Mouse (Mus musculus): Measurements from ENCODE around the gene Dennd1b. TPM values are rescaled to one million over a fixed set of nuclear protein-coding genes. Genes with fewer than 3 reads are reported as not detected.

Gene Dennd1b
- polyA plus RNA-seq, 1 experiment from 2014 or later = 6.1 TPM

DNA sequence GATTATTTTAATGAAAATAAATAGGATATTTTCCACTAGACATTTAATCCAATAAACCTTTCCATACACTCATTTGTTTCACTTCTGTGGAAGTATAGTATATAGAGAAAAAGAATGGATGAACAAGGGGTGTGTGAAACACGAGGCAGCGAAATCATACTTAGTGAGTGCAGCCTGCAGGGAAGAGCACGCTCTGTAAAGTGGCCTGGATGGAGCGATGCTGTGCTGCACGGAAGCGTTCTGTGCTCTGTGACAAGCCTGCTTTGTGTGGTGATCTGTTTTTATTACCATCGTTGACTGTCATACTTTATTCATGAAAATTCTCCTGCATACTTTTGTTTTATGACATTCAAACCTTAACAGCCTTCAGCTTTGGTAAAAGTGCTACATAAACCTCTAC is 58.1 kb downstream of the Dennd1b start:
- H3K4me2 ChIP-seq (ENCODE audit: low read length) = no peak overlapping the region
- 65% methylated on average over 7 of the region's 7 CpGs for WGBS
- DNase-seq (ENCODE audit: low spot score) (peak; percentile 25), ATAC-seq (peak; percentile 60; the same call in 1 of the 2 replicates)
- H3K27ac ChIP-seq (ENCODE audit: low read depth, low read length) = no peak overlapping the region
- no peak overlapping the region for H3K4me3 ChIP-seq (ENCODE audit: low read depth, low read length)
- no peaks in the 10 kb centered on the region for H3K36me3 ChIP-seq (ENCODE audit: control insufficient read depth, insufficient read depth, low read length)
- no peaks in the 10 kb centered on the region for H3K9me3 ChIP-seq (replicated peaks; ENCODE audit: control insufficient read depth, low read length)
- no peak overlapping the region for H3K9ac ChIP-seq (ENCODE audit: low read length)
- H3K27me3 ChIP-seq (replicated peaks; ENCODE audit: control insufficient read depth, insufficient read depth, low read length) = no peaks in the 10 kb centered on the region
- H3K4me1 ChIP-seq (ENCODE audit: control insufficient read depth, insufficient read depth, low read length) = peaks cover 2% of the 10 kb centered on the region; the same call in 1 of the 2 replicates

DNA sequence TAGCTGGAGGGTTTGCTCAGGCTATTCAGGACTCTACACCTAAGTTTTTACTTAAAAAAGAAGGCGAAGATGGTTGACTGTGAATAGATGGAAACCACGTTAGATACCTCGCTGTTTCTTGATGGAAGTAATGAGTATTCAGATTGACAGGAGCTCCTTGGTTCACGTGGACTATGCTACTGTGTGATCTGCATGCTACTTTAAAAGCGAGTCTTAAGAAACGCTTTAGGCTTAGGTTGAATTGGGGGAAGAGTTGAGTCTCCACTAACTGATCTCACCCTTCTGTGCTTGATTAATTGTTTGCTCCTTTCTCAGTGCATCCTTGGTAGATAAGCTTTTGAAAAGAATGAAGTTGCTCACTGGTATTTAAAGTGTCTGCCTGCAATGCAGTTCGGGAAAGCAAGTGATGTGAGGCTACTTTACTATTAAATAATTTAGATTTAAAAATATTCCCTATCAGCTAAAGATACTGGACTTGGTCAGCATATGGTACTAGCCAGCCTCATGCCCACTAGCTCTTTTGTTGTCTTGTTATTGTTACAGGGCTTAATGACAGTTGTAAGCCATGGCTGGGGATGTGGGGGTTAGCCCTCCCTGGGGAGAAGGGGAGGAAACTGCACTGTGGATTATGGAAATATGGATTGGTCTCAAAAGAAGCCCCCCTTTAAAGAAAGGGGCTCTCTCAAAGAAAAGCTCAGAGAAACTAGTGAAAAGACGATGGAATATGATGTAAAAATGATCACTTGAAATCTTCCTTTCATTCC is 62.8 kb downstream of the Dennd1b start:
- peaks cover 3% of the 10 kb centered on the region; the same call in 1 of the 2 replicates for H3K4me1 ChIP-seq (ENCODE audit: control insufficient read depth, insufficient read depth, low read length)
- ATAC-seq (peak; percentile 52; the same call in 1 of the 2 replicates), DNase-seq (ENCODE audit: low spot score) (peak; percentile 15)
- H3K4me2 ChIP-seq (ENCODE audit: low read length) = no peak overlapping the region
- H3K36me3 ChIP-seq (ENCODE audit: control insufficient read depth, insufficient read depth, low read length) = no peaks in the 10 kb centered on the region
- H3K27ac ChIP-seq (ENCODE audit: low read depth, low read length) = no peak overlapping the region
- H3K9ac ChIP-seq (ENCODE audit: low read length) = no peak overlapping the region
- H3K4me3 ChIP-seq (ENCODE audit: low read depth, low read length) = no peak overlapping the region
- no peaks in the 10 kb centered on the region for H3K27me3 ChIP-seq (replicated peaks; ENCODE audit: control insufficient read depth, insufficient read depth, low read length)
- 34% methylated on average over 8 of the region's 8 CpGs for WGBS
- H3K9me3 ChIP-seq (replicated peaks; ENCODE audit: control insufficient read depth, low read length) = no peaks in the 10 kb centered on the region

DNA sequence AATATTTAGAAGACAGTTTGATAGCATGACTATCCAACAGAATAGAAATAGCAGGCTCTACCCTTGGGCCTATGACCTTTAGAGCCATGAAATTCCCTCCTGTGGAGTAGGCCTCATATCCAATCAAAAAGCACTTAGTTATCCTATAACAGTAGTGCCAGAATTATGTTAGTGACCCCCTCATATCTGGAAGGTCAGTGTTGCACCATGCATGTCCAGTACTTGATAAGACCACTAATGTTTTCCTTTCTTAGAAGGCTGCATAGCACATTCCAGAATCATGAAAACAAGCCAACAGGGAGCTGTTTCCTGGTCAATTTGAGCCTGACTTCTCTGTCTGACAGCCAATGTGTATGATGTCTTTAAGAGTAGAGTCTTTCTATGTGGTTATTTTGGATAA is 66.3 kb downstream of the Dennd1b start:
- Histone ChIP-seq H3K27ac (ENCODE audit: low read depth, low read length) (no peak overlapping the region), H3K4me2 (ENCODE audit: low read length) (no peak overlapping the region), H3K36me3 (ENCODE audit: control insufficient read depth, insufficient read depth, low read length) (no peaks in the 10 kb centered on the region), H3K9ac (ENCODE audit: low read length) (no peak overlapping the region), H3K4me3 (ENCODE audit: low read depth, low read length) (no peak overlapping the region), H3K27me3 (replicated peaks; ENCODE audit: control insufficient read depth, insufficient read depth, low read length) (no peaks in the 10 kb centered on the region), H3K4me1 (ENCODE audit: control insufficient read depth, insufficient read depth, low read length) (peaks cover 3% of the 10 kb centered on the region; the same call in 1 of the 2 replicates), H3K9me3 (replicated peaks; ENCODE audit: control insufficient read depth, low read length) (no peaks in the 10 kb centered on the region)
- ATAC-seq (no peak), DNase-seq (ENCODE audit: low spot score) (no peak)

DNA sequence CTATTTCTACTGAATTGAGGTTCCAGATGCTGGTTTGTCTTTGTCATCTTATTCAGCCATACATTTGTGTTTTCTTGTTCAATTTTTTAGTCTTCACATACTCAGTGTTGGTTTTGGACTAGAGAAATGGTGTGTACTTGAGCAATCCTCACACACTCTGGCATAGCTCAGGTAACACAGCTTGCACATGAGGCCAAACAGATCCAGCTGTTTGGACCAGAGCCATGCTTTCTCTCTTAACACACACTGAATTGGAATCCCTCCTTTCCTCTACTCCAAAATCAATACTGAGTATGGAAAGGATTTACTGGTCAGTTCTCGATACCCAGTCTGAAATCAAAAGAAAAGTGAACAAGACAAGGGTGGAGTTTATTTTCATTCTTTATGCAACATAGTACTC is 69.2 kb downstream of the Dennd1b start:
- ATAC-seq (no peak), DNase-seq (ENCODE audit: low spot score) (no peak)
- WGBS = 89% methylated on average over 1 of the region's 1 CpGs
- Histone ChIP-seq H3K4me1 (ENCODE audit: control insufficient read depth, insufficient read depth, low read length) (no peaks in the 10 kb centered on the region), H3K36me3 (ENCODE audit: control insufficient read depth, insufficient read depth, low read length) (no peaks in the 10 kb centered on the region), H3K4me2 (ENCODE audit: low read length) (no peak overlapping the region), H3K9me3 (replicated peaks; ENCODE audit: control insufficient read depth, low read length) (no peaks in the 10 kb centered on the region), H3K4me3 (ENCODE audit: low read depth, low read length) (no peak overlapping the region), H3K27me3 (replicated peaks; ENCODE audit: control insufficient read depth, insufficient read depth, low read length) (no peaks in the 10 kb centered on the region), H3K9ac (ENCODE audit: low read length) (no peak overlapping the region), H3K27ac (ENCODE audit: low read depth, low read length) (no peak overlapping the region)

DNA sequence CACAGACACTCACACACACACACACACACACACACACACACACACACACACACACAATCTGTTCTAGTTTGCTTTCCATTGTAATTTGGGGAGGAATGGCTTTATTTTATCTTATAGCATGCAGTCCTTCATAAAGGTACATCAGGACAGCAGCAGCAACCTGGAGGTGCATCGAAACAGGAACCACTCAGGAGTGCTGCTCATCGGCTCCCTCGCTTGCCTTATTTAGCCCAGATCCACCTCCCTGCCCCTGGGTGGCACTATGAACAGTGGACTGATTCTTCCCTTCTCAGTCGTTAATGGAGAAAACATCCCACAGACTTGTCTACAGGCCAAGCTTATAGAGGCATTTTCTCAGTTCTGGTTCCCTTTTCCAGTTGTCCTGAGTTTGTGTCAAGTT is 71.9 kb downstream of the Dennd1b start:
- Histone ChIP-seq H3K4me3 (ENCODE audit: low read depth, low read length) (no peak overlapping the region), H3K36me3 (ENCODE audit: control insufficient read depth, insufficient read depth, low read length) (no peaks in the 10 kb centered on the region), H3K27me3 (replicated peaks; ENCODE audit: control insufficient read depth, insufficient read depth, low read length) (no peaks in the 10 kb centered on the region), H3K9ac (ENCODE audit: low read length) (no peak overlapping the region), H3K4me2 (ENCODE audit: low read length) (no peak overlapping the region), H3K4me1 (ENCODE audit: control insufficient read depth, insufficient read depth, low read length) (0 out of 2 replicates have a peak, but pooled peaks cover 3% of the 10 kb centered on the region), H3K27ac (ENCODE audit: low read depth, low read length) (no peak overlapping the region), H3K9me3 (replicated peaks; ENCODE audit: control insufficient read depth, low read length) (no peaks in the 10 kb centered on the region)
- no peak for ATAC-seq
- WGBS = 64% methylated on average over 4 of the region's 4 CpGs
- DNase-seq (ENCODE audit: low spot score) = no peak

DNA sequence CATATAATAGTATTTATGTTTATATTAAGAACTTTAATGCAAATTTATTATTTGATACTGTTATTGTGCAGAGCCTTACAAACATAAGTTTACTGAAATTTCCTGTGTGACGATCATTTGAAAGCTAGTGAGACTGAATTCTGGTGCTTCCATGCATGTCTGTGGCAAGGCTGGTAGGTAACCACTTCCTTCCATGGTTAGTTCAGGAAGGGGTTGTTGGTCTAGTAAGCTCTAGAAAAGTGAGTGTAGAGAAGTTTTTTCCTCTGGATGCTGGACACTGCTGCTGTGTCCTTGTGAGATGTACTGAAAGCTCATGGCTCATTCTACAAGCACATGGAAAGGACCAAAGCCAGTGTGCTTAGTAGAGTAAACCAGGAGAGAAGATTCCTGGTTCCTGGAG is 73.1 kb downstream of the Dennd1b start:
- WGBS = 94% methylated on average over 1 of the region's 1 CpGs
- Histone ChIP-seq H3K36me3 (ENCODE audit: control insufficient read depth, insufficient read depth, low read length) (no peaks in the 10 kb centered on the region), H3K4me3 (ENCODE audit: low read depth, low read length) (no peak overlapping the region), H3K27me3 (replicated peaks; ENCODE audit: control insufficient read depth, insufficient read depth, low read length) (no peaks in the 10 kb centered on the region), H3K9me3 (replicated peaks; ENCODE audit: control insufficient read depth, low read length) (no peaks in the 10 kb centered on the region), H3K9ac (ENCODE audit: low read length) (no peak overlapping the region), H3K4me1 (ENCODE audit: control insufficient read depth, insufficient read depth, low read length) (0 out of 2 replicates have a peak, but pooled peaks cover 3% of the 10 kb centered on the region), H3K4me2 (ENCODE audit: low read length) (no peak overlapping the region), H3K27ac (ENCODE audit: low read depth, low read length) (no peak overlapping the region)
- DNase-seq (ENCODE audit: low spot score) (no peak), ATAC-seq (no peak)

DNA sequence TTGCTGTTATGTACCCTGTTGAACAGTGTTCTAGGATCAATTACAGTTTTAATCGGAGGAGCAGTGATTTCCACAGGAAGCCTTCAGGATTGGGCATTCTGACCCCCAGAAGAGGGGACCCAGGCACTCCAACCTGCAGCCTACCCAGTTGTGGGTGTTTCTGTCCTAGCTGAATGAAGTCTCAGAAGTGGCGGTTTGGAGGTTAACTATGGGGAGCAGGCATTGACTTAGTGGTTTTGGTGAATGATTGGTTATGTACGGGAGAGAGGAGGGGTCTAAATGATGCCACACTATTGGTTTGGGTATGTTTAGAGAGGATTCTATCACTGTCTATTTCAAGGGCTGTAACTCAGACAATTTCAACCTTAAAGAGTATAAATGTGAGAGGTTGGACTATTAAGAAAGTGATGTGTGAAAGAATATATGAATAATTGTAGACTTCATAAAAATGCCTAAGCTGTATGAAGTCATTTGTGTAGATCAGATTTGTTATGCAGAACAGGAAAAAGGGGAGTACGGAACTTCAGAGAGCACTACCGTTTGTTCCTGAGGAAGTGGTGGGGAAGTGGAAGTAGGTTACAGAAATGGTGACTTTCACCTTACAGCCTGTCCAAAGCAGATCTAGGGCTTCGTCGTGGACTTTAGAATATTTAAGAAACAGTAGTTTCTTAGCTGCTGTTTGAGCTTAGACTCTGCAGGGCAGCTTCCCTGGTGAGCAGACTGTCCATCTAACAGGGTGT is 73.7 kb downstream of the Dennd1b start:
- Histone ChIP-seq H3K4me2 (ENCODE audit: low read length) (no peak overlapping the region), H3K4me1 (ENCODE audit: control insufficient read depth, insufficient read depth, low read length) (0 out of 2 replicates have a peak, but pooled peaks cover 3% of the 10 kb centered on the region), H3K9ac (ENCODE audit: low read length) (no peak overlapping the region), H3K27ac (ENCODE audit: low read depth, low read length) (no peak overlapping the region), H3K4me3 (ENCODE audit: low read depth, low read length) (no peak overlapping the region), H3K36me3 (ENCODE audit: control insufficient read depth, insufficient read depth, low read length) (no peaks in the 10 kb centered on the region), H3K27me3 (replicated peaks; ENCODE audit: control insufficient read depth, insufficient read depth, low read length) (no peaks in the 10 kb centered on the region), H3K9me3 (replicated peaks; ENCODE audit: control insufficient read depth, low read length) (no peaks in the 10 kb centered on the region)
- WGBS = 54% methylated on average over 7 of the region's 7 CpGs
- DNase-seq (ENCODE audit: low spot score) = no peak
- no peak for ATAC-seq

DNA sequence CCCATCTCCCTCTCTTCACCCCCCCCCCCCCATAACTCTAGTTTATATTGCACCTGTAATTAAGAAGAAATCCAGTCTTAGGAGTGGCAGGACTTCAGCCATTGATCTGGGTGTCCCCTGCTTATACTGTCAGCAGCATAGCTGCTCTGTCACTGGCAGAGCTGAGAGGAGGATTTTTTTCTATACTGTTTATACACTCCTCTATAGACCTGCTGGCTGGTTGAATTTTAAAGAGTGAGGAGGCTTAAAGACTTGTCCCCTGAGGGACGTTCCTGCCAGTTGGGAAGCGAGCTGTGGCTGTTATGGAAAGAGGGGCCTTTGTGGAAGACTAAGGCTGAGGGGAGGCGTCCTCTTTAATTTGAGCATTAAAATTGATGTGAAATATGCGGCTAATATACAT is 74.8 kb downstream of the Dennd1b start:
- H3K4me2 ChIP-seq (ENCODE audit: low read length) = no peak overlapping the region
- H3K36me3 ChIP-seq (ENCODE audit: control insufficient read depth, insufficient read depth, low read length) = no peaks in the 10 kb centered on the region
- H3K4me3 ChIP-seq (ENCODE audit: low read depth, low read length) = no peak overlapping the region
- no peaks in the 10 kb centered on the region for H3K9me3 ChIP-seq (replicated peaks; ENCODE audit: control insufficient read depth, low read length)
- 16% methylated on average over 4 of the region's 4 CpGs for WGBS
- ATAC-seq (peak; percentile 86), DNase-seq (ENCODE audit: low spot score) (peak; percentile 66)
- no peak overlapping the region for H3K9ac ChIP-seq (ENCODE audit: low read length)
- H3K27ac ChIP-seq (ENCODE audit: low read depth, low read length) = no peak overlapping the region; the same call in 1 of the 2 replicates
- H3K27me3 ChIP-seq (replicated peaks; ENCODE audit: control insufficient read depth, insufficient read depth, low read length) = no peaks in the 10 kb centered on the region
- H3K4me1 ChIP-seq (ENCODE audit: control insufficient read depth, insufficient read depth, low read length) = 0 out of 2 replicates have a peak, but pooled peaks cover 3% of the 10 kb centered on the region

DNA sequence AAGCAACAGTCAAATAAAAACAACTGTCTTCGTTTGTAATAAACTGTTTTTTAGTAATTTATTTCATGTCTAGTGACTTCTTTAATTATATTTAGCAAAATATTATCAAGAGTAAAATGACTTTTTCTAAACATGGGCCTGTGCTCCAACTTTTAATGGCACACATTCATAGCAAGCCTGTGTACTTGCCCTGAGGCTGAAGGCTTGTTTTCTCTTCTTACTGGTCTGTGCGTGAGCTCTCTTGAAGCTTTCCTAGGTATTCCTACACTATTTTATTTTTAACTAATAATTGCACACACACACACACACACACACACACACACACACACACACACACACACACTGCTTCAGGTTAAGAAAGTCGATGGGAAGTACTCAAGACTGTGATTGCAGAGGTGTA is 75.4 kb downstream of the Dennd1b start:
- WGBS = 42% methylated on average over 3 of the region's 3 CpGs
- no peak for ATAC-seq
- Histone ChIP-seq H3K27me3 (replicated peaks; ENCODE audit: control insufficient read depth, insufficient read depth, low read length) (no peaks in the 10 kb centered on the region), H3K4me2 (ENCODE audit: low read length) (no peak overlapping the region), H3K27ac (ENCODE audit: low read depth, low read length) (no peak overlapping the region), H3K4me3 (ENCODE audit: low read depth, low read length) (no peak overlapping the region), H3K9ac (ENCODE audit: low read length) (no peak overlapping the region), H3K4me1 (ENCODE audit: control insufficient read depth, insufficient read depth, low read length) (0 out of 2 replicates have a peak, but pooled peaks cover 3% of the 10 kb centered on the region), H3K36me3 (ENCODE audit: control insufficient read depth, insufficient read depth, low read length) (no peaks in the 10 kb centered on the region), H3K9me3 (replicated peaks; ENCODE audit: control insufficient read depth, low read length) (no peaks in the 10 kb centered on the region)
- no peak for DNase-seq (ENCODE audit: low spot score)
